Mouse (Mus musculus): ENCODE results near the gene Gli3. TPM values are rescaled to one million over a fixed set of nuclear protein-coding genes. Genes with fewer than 3 reads are reported as not detected.

Gli3 gene
- polyA plus RNA-seq, 1 experiment, result 6.9 TPM

DNA sequence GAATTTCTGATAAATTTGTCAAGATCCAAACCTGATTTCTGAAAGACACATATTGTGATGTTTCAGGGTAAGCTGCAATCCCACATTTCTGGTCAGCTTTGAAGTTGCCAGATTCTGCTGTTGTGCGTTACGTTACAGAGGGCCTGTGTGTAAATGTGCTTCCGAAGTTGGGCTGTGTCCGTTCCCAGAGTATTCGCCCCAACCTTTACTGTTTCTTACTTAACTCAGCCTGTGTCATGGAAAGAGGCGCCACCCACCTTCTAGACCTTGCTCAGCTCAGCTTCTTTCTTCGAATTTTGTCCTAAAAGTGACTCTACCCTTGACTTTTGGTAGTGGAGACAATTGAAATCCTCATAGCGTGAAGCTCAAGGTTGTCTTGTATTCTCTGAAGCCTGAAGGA lies 202.5 kb downstream of the Gli3 start:
- H3K79me3 ChIP-seq (ENCODE audit: low read depth), result no peaks in the 10 kb centered on the region
- no peak overlapping the region for H3ac ChIP-seq (ENCODE audit: control insufficient read depth, insufficient read length, low read depth)
- peaks cover 62% of the 10 kb centered on the region for H3K36me3 ChIP-seq (ENCODE audit: control insufficient read depth, insufficient read depth)
- TF ChIP-seq FOSL1 (IDR thresholded peaks at IDR 0.05; ENCODE audit: insufficient read depth, low read length, poor library complexity, severe bottlenecking), result no peak
- no peak for TF ChIP-seq MYOD1 (IDR thresholded peaks at IDR 0.05; ENCODE audit: control insufficient read depth, insufficient read length, low read depth)
- TF ChIP-seq USF1 (IDR thresholded peaks at IDR 0.05; ENCODE audit: low read depth), result no peak
- no peak for TF ChIP-seq CEBPB (IDR thresholded peaks at IDR 0.05; ENCODE audit: low read depth)
- no peak for TF ChIP-seq MAX (IDR thresholded peaks at IDR 0.05)
- no peak for TF ChIP-seq CTCF (IDR thresholded peaks at IDR 0.05; ENCODE audit: control insufficient read depth, insufficient read depth, insufficient read length)
- TF ChIP-seq MYOG (IDR thresholded peaks at IDR 0.05; ENCODE audit: control insufficient read depth, extremely low read depth, insufficient read length), result no peak
- H3K4me3 ChIP-seq (ENCODE audit: insufficient read depth, poor library complexity, severe bottlenecking), result no peak overlapping the region
- H3K79me2 ChIP-seq (ENCODE audit: control insufficient read depth, insufficient read depth), result no peaks in the 10 kb centered on the region
- no peaks in the 10 kb centered on the region for H3K27me3 ChIP-seq (ENCODE audit: control insufficient read depth, insufficient read depth, insufficient read length)

DNA sequence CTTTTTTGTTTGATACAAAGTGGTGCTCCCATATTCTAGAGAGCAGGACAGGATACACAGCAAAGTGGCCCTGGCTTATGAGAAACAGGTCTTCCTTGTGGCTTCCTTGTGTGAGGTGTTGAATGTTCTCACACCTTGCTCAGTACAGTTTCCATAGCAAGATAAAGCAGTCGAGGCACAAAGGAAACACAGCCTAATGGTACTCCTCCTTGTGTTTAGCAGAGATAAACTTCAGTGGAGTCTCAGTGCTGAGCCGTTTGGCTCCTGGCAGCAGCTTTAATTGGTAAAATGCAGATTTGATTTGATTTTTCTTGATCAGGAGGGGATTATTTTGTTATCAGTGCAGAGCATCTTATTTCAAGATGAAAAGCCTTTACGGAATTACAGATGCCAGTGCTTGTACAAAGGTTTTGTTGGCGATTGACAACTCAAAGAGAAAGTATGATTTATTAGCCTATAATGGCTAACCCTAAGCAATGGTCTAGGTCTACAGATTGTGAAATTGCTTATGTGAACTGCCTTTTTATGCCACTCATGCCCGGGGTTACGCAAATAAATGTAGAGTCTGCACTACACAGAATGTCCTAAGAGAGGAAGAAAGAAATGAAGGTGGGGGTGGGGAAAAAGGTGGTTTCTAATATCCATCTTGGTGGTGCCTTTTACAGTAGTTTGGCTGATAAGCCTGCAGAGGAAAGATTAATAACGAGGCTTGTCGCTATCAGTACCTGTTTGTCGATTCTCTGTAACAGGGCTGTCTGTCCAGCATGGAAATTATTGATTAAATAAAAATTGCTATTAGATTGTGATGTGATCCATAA lies 207.3 kb downstream of the Gli3 start:
- peaks cover 18% of the 10 kb centered on the region for H3K36me3 ChIP-seq (ENCODE audit: control insufficient read depth, insufficient read depth)
- no peak overlapping the region for H3ac ChIP-seq (ENCODE audit: control insufficient read depth, insufficient read length, low read depth)
- H3K4me3 ChIP-seq (ENCODE audit: insufficient read depth, poor library complexity, severe bottlenecking), result no peak overlapping the region
- no peaks in the 10 kb centered on the region for H3K27me3 ChIP-seq (ENCODE audit: control insufficient read depth, insufficient read depth, insufficient read length)
- no peaks in the 10 kb centered on the region for H3K79me2 ChIP-seq (ENCODE audit: control insufficient read depth, insufficient read depth)
- TF ChIP-seq FOSL1 (IDR thresholded peaks at IDR 0.05; ENCODE audit: insufficient read depth, low read length, poor library complexity, severe bottlenecking), result no peak
- TF ChIP-seq CTCF (IDR thresholded peaks at IDR 0.05; ENCODE audit: control insufficient read depth, insufficient read depth, insufficient read length), result no peak
- TF ChIP-seq MAX (IDR thresholded peaks at IDR 0.05), result no peak
- no peak for TF ChIP-seq CEBPB (IDR thresholded peaks at IDR 0.05; ENCODE audit: low read depth)
- TF ChIP-seq USF1 (IDR thresholded peaks at IDR 0.05; ENCODE audit: low read depth), result no peak
- no peak for TF ChIP-seq MYOG (IDR thresholded peaks at IDR 0.05; ENCODE audit: control insufficient read depth, extremely low read depth, insufficient read length)
- no peak for TF ChIP-seq MYOD1 (IDR thresholded peaks at IDR 0.05; ENCODE audit: control insufficient read depth, insufficient read length, low read depth)
- no peaks in the 10 kb centered on the region for H3K79me3 ChIP-seq (ENCODE audit: low read depth)

DNA sequence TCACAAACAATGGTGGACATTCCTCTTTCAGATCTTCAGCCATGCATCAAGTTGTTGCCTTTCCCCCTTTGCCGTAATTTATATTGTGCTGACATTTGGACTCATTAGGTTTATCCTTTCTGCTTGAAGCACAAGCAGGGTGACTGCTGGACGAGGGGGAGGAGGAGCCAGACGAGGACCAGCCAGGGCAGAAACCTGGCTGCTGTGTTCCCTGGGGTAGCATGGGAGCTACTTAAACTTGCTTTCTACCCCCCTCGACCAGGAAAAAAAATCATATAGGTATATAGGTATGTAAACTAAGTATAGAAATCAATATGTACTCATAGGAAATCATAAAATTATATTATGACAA lies 207.9 kb downstream of the Gli3 start:
- TF ChIP-seq CTCF (IDR thresholded peaks at IDR 0.05; ENCODE audit: control insufficient read depth, insufficient read depth, insufficient read length), result no peak
- no peak for TF ChIP-seq MAX (IDR thresholded peaks at IDR 0.05)
- Histone ChIP-seq H3K4me3 (ENCODE audit: insufficient read depth, poor library complexity, severe bottlenecking) (no peak overlapping the region), H3K79me2 (ENCODE audit: control insufficient read depth, insufficient read depth) (no peaks in the 10 kb centered on the region), H3K36me3 (ENCODE audit: control insufficient read depth, insufficient read depth) (peaks cover 17% of the 10 kb centered on the region), H3ac (ENCODE audit: control insufficient read depth, insufficient read length, low read depth) (no peak overlapping the region), H3K27me3 (ENCODE audit: control insufficient read depth, insufficient read depth, insufficient read length) (no peaks in the 10 kb centered on the region), H3K79me3 (ENCODE audit: low read depth) (no peaks in the 10 kb centered on the region)

DNA sequence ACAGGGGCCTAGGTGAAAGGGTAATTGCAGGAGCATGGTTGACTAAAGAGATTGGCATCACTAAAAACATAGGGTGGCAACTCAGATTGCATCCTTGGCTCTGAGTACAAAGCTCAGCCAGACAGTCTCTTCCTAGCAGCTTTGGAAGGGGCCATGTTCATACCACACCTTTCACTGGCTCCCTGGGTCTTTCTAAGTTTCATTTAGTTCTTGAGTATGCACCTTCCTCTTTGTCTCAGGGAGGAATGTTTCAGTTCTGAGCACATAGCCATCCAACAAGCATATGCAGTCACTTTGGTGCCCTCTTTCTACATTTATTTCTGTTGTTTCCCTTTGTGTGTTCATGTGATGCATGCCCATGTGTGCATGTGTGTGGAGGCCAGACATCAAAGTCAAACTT lies 212.4 kb downstream of the Gli3 start:
- Histone ChIP-seq H3K27me3 (ENCODE audit: control insufficient read depth, insufficient read depth, insufficient read length) (no peaks in the 10 kb centered on the region), H3K79me3 (ENCODE audit: low read depth) (no peaks in the 10 kb centered on the region), H3ac (ENCODE audit: control insufficient read depth, insufficient read length, low read depth) (no peak overlapping the region), H3K4me3 (ENCODE audit: insufficient read depth, poor library complexity, severe bottlenecking) (no peak overlapping the region), H3K36me3 (ENCODE audit: control insufficient read depth, insufficient read depth) (peaks cover under 1% of the 10 kb centered on the region), H3K79me2 (ENCODE audit: control insufficient read depth, insufficient read depth) (no peaks in the 10 kb centered on the region)
- TF ChIP-seq USF1 (IDR thresholded peaks at IDR 0.05; ENCODE audit: low read depth) (no peak), MAX (IDR thresholded peaks at IDR 0.05) (no peak), CTCF (IDR thresholded peaks at IDR 0.05; ENCODE audit: control insufficient read depth, insufficient read depth, insufficient read length) (no peak), MYOD1 (IDR thresholded peaks at IDR 0.05; ENCODE audit: control insufficient read depth, insufficient read length, low read depth) (no peak), FOSL1 (IDR thresholded peaks at IDR 0.05; ENCODE audit: insufficient read depth, low read length, poor library complexity, severe bottlenecking) (no peak), MYOG (IDR thresholded peaks at IDR 0.05; ENCODE audit: control insufficient read depth, extremely low read depth, insufficient read length) (no peak), CEBPB (IDR thresholded peaks at IDR 0.05; ENCODE audit: low read depth) (no peak)

DNA sequence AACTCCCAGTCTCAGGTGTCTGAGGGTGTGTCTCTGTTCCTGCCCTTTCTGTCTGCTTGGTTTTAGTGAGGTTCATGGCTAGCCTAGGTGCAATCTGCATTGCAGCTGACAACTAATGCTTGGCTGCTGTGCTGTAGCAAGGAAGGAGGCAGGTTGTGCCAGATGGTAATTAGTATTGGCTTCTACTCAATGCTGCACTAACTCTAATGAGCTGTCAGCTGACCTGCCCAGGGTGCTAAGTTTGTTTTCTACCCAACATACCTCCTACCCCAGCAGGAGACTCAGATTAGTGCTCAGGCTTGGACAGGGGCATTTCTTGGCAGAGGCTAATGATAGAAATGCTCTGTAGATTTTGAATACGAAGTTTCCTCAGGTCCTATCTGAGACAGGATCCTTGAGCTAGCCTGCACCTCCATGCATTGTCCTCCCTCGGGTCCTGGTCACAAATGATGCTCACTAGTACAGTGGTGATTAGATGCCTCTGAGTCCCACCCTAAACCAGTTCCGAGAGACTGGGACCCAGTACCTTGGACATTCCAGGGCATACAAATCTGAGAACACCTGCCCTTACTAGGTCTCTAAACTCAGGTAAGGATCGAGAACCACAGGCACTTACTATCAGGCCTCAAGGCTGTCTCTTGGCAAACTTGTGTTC lies 214.2 kb downstream of the Gli3 start:
- Histone ChIP-seq H3K79me3 (ENCODE audit: low read depth) (no peaks in the 10 kb centered on the region), H3K79me2 (ENCODE audit: control insufficient read depth, insufficient read depth) (no peaks in the 10 kb centered on the region), H3K27me3 (ENCODE audit: control insufficient read depth, insufficient read depth, insufficient read length) (no peaks in the 10 kb centered on the region), H3ac (ENCODE audit: control insufficient read depth, insufficient read length, low read depth) (no peak overlapping the region), H3K4me3 (ENCODE audit: insufficient read depth, poor library complexity, severe bottlenecking) (no peak overlapping the region), H3K36me3 (ENCODE audit: control insufficient read depth, insufficient read depth) (no peaks in the 10 kb centered on the region)
- TF ChIP-seq MAX (IDR thresholded peaks at IDR 0.05), result no peak
- no peak for TF ChIP-seq CTCF (IDR thresholded peaks at IDR 0.05; ENCODE audit: control insufficient read depth, insufficient read depth, insufficient read length)
- no peak for TF ChIP-seq FOSL1 (IDR thresholded peaks at IDR 0.05; ENCODE audit: insufficient read depth, low read length, poor library complexity, severe bottlenecking)
- TF ChIP-seq MYOD1 (IDR thresholded peaks at IDR 0.05; ENCODE audit: control insufficient read depth, insufficient read length, low read depth), result no peak
- TF ChIP-seq USF1 (IDR thresholded peaks at IDR 0.05; ENCODE audit: low read depth), result no peak
- no peak for TF ChIP-seq MYOG (IDR thresholded peaks at IDR 0.05; ENCODE audit: control insufficient read depth, extremely low read depth, insufficient read length)
- TF ChIP-seq CEBPB (IDR thresholded peaks at IDR 0.05; ENCODE audit: low read depth), result no peak
